Mouse (Mus musculus): Measurements from ENCODE around the gene Dpyd. TPM values are rescaled to one million over a fixed set of nuclear protein-coding genes. Genes with fewer than 3 reads are reported as not detected.
A peak's percentile ranks its signal among the peaks of the same experiment; 100 is the strongest.

Dpyd gene
- polyA plus RNA-seq, 1 experiment from 2014 or later: 3.6 TPM

GRCm38 (mm10) chr3:119095223-119095886 lies 533.4 kb downstream of the Dpyd start:
- no peaks in the 10 kb centered on the region for H3K9me3 ChIP-seq (ENCODE audit: control insufficient read depth, low read length)
- H3K9ac ChIP-seq (ENCODE audit: low read depth, low read length): no peak overlapping the region
- peak; percentile 94 for ATAC-seq (ENCODE audit: low FRiP score)
- 26% methylated on average over 5 of the region's 5 CpGs for WGBS
- peaks cover 5% of the 10 kb centered on the region; the same call in 1 of the 2 replicates for H3K4me1 ChIP-seq (replicated peaks; ENCODE audit: control insufficient read depth, insufficient read depth, low read length)
- peak; percentile 54 for DNase-seq (ENCODE audit: low spot score)
- H3K27ac ChIP-seq (ENCODE audit: low read depth, low read length): no peak overlapping the region
- no peak overlapping the region for H3K4me3 ChIP-seq (ENCODE audit: low read depth, low read length)
- H3K4me2 ChIP-seq (replicated peaks; ENCODE audit: low read depth, low read length): no peak overlapping the region
- H3K27me3 ChIP-seq (ENCODE audit: control insufficient read depth, insufficient read depth, low read length): no peaks in the 10 kb centered on the region
- no peaks in the 10 kb centered on the region for H3K36me3 ChIP-seq (ENCODE audit: control insufficient read depth, insufficient read depth, low read length)

- WGBS: 68% methylated on average over 2 of the region's 2 CpGs
- no peak for DNase-seq (ENCODE audit: low spot score)
- no peak for ATAC-seq (ENCODE audit: low FRiP score)
- H3K36me3 ChIP-seq (ENCODE audit: control insufficient read depth, insufficient read depth, low read length): no peaks in the 10 kb centered on the region
- H3K4me3 ChIP-seq (ENCODE audit: low read depth, low read length): no peak overlapping the region
- H3K27ac ChIP-seq (ENCODE audit: low read depth, low read length): no peak overlapping the region
- no peak overlapping the region for H3K9ac ChIP-seq (ENCODE audit: low read depth, low read length)
- no peak overlapping the region for H3K4me2 ChIP-seq (replicated peaks; ENCODE audit: low read depth, low read length)
- no peaks in the 10 kb centered on the region for H3K4me1 ChIP-seq (replicated peaks; ENCODE audit: control insufficient read depth, insufficient read depth, low read length)
- no peaks in the 10 kb centered on the region for H3K27me3 ChIP-seq (ENCODE audit: control insufficient read depth, insufficient read depth, low read length)
- no peaks in the 10 kb centered on the region for H3K9me3 ChIP-seq (ENCODE audit: control insufficient read depth, low read length)
These were observed 564.1 kb downstream of the Dpyd start for GRCm38 (mm10) chr3:119126003-119126402.

- Histone ChIP-seq H3K4me3 (ENCODE audit: low read depth, low read length) (no peak overlapping the region), H3K4me2 (replicated peaks; ENCODE audit: low read depth, low read length) (no peak overlapping the region), H3K4me1 (replicated peaks; ENCODE audit: control insufficient read depth, insufficient read depth, low read length) (no peaks in the 10 kb centered on the region), H3K9ac (ENCODE audit: low read depth, low read length) (no peak overlapping the region), H3K27ac (ENCODE audit: low read depth, low read length) (no peak overlapping the region), H3K9me3 (ENCODE audit: control insufficient read depth, low read length) (no peaks in the 10 kb centered on the region), H3K36me3 (ENCODE audit: control insufficient read depth, insufficient read depth, low read length) (no peaks in the 10 kb centered on the region), H3K27me3 (ENCODE audit: control insufficient read depth, insufficient read depth, low read length) (no peaks in the 10 kb centered on the region)
- no peak for DNase-seq (ENCODE audit: low spot score)
- ATAC-seq (ENCODE audit: low FRiP score): no peak
- 63% methylated on average over 1 of the region's 1 CpGs for WGBS
These were observed 566.1 kb downstream of the Dpyd start for GRCm38 (mm10) chr3:119128076-119128475.

- 68% methylated on average over 5 of the region's 5 CpGs for WGBS
- ATAC-seq (ENCODE audit: low FRiP score): no peak
- no peak overlapping the region for H3K4me2 ChIP-seq (replicated peaks; ENCODE audit: low read depth, low read length)
These were observed 581.1 kb downstream of the Dpyd start for GRCm38 (mm10) chr3:119143034-119143433.

GRCm38 (mm10) chr3:119144788-119145187 lies 582.9 kb downstream of the Dpyd start:
- no peaks in the 10 kb centered on the region for H3K4me1 ChIP-seq (replicated peaks; ENCODE audit: control insufficient read depth, insufficient read depth, low read length)
- H3K9ac ChIP-seq (ENCODE audit: low read depth, low read length): no peak overlapping the region
- no peak overlapping the region for H3K27ac ChIP-seq (ENCODE audit: low read depth, low read length)
- ATAC-seq (ENCODE audit: low FRiP score): peak; percentile 60; the same call in 1 of the 2 replicates
- WGBS: 71% methylated on average over 1 of the region's 1 CpGs
- H3K9me3 ChIP-seq (ENCODE audit: control insufficient read depth, low read length): no peaks in the 10 kb centered on the region
- DNase-seq (ENCODE audit: low spot score): no peak
- no peaks in the 10 kb centered on the region for H3K36me3 ChIP-seq (ENCODE audit: control insufficient read depth, insufficient read depth, low read length)
- H3K4me2 ChIP-seq (replicated peaks; ENCODE audit: low read depth, low read length): no peak overlapping the region
- no peak overlapping the region for H3K4me3 ChIP-seq (ENCODE audit: low read depth, low read length)
- H3K27me3 ChIP-seq (ENCODE audit: control insufficient read depth, insufficient read depth, low read length): no peaks in the 10 kb centered on the region

More at GRCm38 (mm10) chr3:119143034-119143433, 581.1 kb downstream of the Dpyd start:
- H3K27me3 ChIP-seq (ENCODE audit: control insufficient read depth, insufficient read depth, low read length): no peaks in the 10 kb centered on the region
- no peaks in the 10 kb centered on the region for H3K4me1 ChIP-seq (replicated peaks; ENCODE audit: control insufficient read depth, insufficient read depth, low read length)
- H3K36me3 ChIP-seq (ENCODE audit: control insufficient read depth, insufficient read depth, low read length): no peaks in the 10 kb centered on the region
- H3K4me3 ChIP-seq (ENCODE audit: low read depth, low read length): no peak overlapping the region
- H3K9me3 ChIP-seq (ENCODE audit: control insufficient read depth, low read length): no peaks in the 10 kb centered on the region
- no peak overlapping the region for H3K9ac ChIP-seq (ENCODE audit: low read depth, low read length)
- DNase-seq (ENCODE audit: low spot score): no peak
- H3K27ac ChIP-seq (ENCODE audit: low read depth, low read length): no peak overlapping the region

GRCm38 (mm10) chr3:119154604-119155444 lies 592.9 kb downstream of the Dpyd start:
- WGBS: 12% methylated on average over 17 of the region's 17 CpGs
- DNase-seq (ENCODE audit: low spot score): peak; percentile 59
- H3K36me3 ChIP-seq (ENCODE audit: control insufficient read depth, insufficient read depth, low read length): no peaks in the 10 kb centered on the region
- peaks cover 3% of the 10 kb centered on the region for H3K27me3 ChIP-seq (ENCODE audit: control insufficient read depth, insufficient read depth, low read length)
- no peaks in the 10 kb centered on the region for H3K9me3 ChIP-seq (ENCODE audit: control insufficient read depth, low read length)
- H3K4me3 ChIP-seq (ENCODE audit: low read depth, low read length): peak overlapping the region; percentile 20
- H3K9ac ChIP-seq (ENCODE audit: low read depth, low read length): peak overlapping the region; percentile 34; the same call in 1 of the 2 replicates
- H3K4me2 ChIP-seq (replicated peaks; ENCODE audit: low read depth, low read length): peak overlapping the region; percentile 24
- peak; percentile 95 for ATAC-seq (ENCODE audit: low FRiP score)
- peak overlapping the region; percentile 63 for H3K27ac ChIP-seq (ENCODE audit: low read depth, low read length)
- H3K4me1 ChIP-seq (replicated peaks; ENCODE audit: control insufficient read depth, insufficient read depth, low read length): no peaks in the 10 kb centered on the region

GRCm38 (mm10) chr3:119158670-119159069 lies 596.7 kb downstream of the Dpyd start:
- H3K27ac ChIP-seq (ENCODE audit: low read depth, low read length): no peak overlapping the region
- H3K4me2 ChIP-seq (replicated peaks; ENCODE audit: low read depth, low read length): no peak overlapping the region
- 88% methylated on average over 4 of the region's 4 CpGs for WGBS
- no peaks in the 10 kb centered on the region for H3K4me1 ChIP-seq (replicated peaks; ENCODE audit: control insufficient read depth, insufficient read depth, low read length)
- no peak for DNase-seq (ENCODE audit: low spot score)
- H3K9ac ChIP-seq (ENCODE audit: low read depth, low read length): no peak overlapping the region
- H3K9me3 ChIP-seq (ENCODE audit: control insufficient read depth, low read length): no peaks in the 10 kb centered on the region
- peaks cover 3% of the 10 kb centered on the region for H3K27me3 ChIP-seq (ENCODE audit: control insufficient read depth, insufficient read depth, low read length)
- H3K4me3 ChIP-seq (ENCODE audit: low read depth, low read length): no peak overlapping the region
- no peak for ATAC-seq (ENCODE audit: low FRiP score)
- H3K36me3 ChIP-seq (ENCODE audit: control insufficient read depth, insufficient read depth, low read length): no peaks in the 10 kb centered on the region

GRCm38 (mm10) chr3:119165691-119166090 lies 603.8 kb downstream of the Dpyd start:
- no peak overlapping the region for H3K27ac ChIP-seq (ENCODE audit: low read depth, low read length)
- no peak overlapping the region for H3K9ac ChIP-seq (ENCODE audit: low read depth, low read length)
- H3K4me3 ChIP-seq (ENCODE audit: low read depth, low read length): no peak overlapping the region
- H3K36me3 ChIP-seq (ENCODE audit: control insufficient read depth, insufficient read depth, low read length): no peaks in the 10 kb centered on the region
- ATAC-seq (ENCODE audit: low FRiP score) (no peak), DNase-seq (ENCODE audit: low spot score) (no peak)
- H3K4me1 ChIP-seq (replicated peaks; ENCODE audit: control insufficient read depth, insufficient read depth, low read length): no peaks in the 10 kb centered on the region
- no peaks in the 10 kb centered on the region for H3K9me3 ChIP-seq (ENCODE audit: control insufficient read depth, low read length)
- H3K27me3 ChIP-seq (ENCODE audit: control insufficient read depth, insufficient read depth, low read length): no peaks in the 10 kb centered on the region
- H3K4me2 ChIP-seq (replicated peaks; ENCODE audit: low read depth, low read length): no peak overlapping the region
- 57% methylated on average over 6 of the region's 6 CpGs for WGBS

Data from hindbrain, embryonic 11.5 days (tissue).